Mouse (Mus musculus): ENCODE measurements around the gene Zfp846. TPM values are rescaled to one million over a fixed set of nuclear protein-coding genes. Genes with fewer than 3 reads are reported as not detected.
A peak's percentile ranks its signal among the peaks of the same experiment; 100 is the strongest.

Zfp846 gene
- total and polyA plus RNA-seq, 3 experiments: 10.2 to 11.2 TPM; not detected in 1

DNA sequence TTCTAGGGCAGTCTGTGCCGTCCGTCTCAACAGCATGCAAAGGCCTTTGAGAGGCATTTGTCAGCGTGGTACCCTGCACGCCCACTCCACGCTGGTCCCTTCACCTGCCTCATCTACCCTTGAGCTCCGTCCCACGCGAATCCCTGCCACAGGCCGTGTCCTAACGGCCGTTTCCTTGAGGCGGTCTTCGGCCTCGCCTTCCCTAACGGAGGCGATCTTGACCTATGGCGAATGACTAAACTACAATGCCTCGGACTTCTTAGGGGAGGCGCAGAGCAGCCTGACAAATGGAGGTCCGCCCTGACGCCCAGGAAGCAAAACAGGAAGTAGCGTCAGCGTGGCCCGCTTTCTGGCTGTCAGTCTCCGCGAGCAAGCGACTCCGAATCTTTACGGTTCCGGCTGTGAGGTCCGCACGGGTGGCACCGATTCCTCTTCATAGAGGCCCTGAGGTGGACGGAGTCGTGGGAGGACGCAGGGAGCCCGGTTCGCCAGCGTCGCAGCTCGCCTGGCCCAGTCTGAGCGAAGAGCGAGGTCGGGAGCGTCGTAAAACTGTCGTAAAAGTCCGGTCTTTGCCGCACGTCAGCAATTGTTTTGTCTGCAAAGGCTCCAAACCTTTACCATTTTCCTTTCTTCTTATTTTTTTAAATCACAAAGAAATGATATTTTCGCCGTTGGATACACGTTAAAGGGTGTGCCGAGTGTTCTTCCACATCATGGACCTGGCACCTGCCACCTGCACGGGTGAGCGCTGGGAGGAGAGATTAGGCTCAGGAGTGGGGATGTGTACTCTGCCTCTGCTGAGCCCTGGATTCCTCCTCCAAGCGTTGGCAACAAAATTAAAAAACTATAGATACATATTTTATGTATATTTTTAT, 26.2 kb downstream of the Zfp846 start (continued):
- TF ChIP-seq MYC (IDR thresholded peaks at IDR 0.05; ENCODE audit: low read depth, low read length): peak; percentile 94
- no peak for TF ChIP-seq MAZ (IDR thresholded peaks at IDR 0.05; ENCODE audit: low read depth, low read length)
- TF ChIP-seq ZKSCAN1 (IDR thresholded peaks at IDR 0.05; ENCODE audit: low read depth, low read length): no peak
- no peak for TF ChIP-seq ZC3H11A (IDR thresholded peaks at IDR 0.05; ENCODE audit: low read depth, low read length)
- peak; percentile 73; the same call in 1 of the 2 replicates for TF ChIP-seq CHD1 (IDR thresholded peaks at IDR 0.05; ENCODE audit: low read depth, low read length)
- TF ChIP-seq SMC3 (IDR thresholded peaks at IDR 0.05; ENCODE audit: low read depth, low read length): no peak
- TF ChIP-seq SIN3A (IDR thresholded peaks at IDR 0.05; ENCODE audit: low read length): peak; percentile 94
- TF ChIP-seq JUND (IDR thresholded peaks at IDR 0.05; ENCODE audit: low read depth, low read length): peak; percentile 42; the same call in 1 of the 2 replicates
- peak; percentile 93 for TF ChIP-seq MXI1 (IDR thresholded peaks at IDR 0.05; ENCODE audit: low read depth, low read length)
- TF ChIP-seq POLR2AphosphoS5 (IDR thresholded peaks at IDR 0.05; ENCODE audit: borderline replicate concordance, low read depth, low read length): peak; percentile 91; the same call in 1 of the 2 replicates
- peak; percentile 89; the same call in 1 of the 2 replicates for TF ChIP-seq POLR2AphosphoS2 (IDR thresholded peaks at IDR 0.05; ENCODE audit: low read length)
- TF ChIP-seq CHD2 (IDR thresholded peaks at IDR 0.05; ENCODE audit: low read length): no peak
- peak; percentile 91 for TF ChIP-seq HCFC1 (IDR thresholded peaks at IDR 0.05; ENCODE audit: low read depth, low read length)

DNA sequence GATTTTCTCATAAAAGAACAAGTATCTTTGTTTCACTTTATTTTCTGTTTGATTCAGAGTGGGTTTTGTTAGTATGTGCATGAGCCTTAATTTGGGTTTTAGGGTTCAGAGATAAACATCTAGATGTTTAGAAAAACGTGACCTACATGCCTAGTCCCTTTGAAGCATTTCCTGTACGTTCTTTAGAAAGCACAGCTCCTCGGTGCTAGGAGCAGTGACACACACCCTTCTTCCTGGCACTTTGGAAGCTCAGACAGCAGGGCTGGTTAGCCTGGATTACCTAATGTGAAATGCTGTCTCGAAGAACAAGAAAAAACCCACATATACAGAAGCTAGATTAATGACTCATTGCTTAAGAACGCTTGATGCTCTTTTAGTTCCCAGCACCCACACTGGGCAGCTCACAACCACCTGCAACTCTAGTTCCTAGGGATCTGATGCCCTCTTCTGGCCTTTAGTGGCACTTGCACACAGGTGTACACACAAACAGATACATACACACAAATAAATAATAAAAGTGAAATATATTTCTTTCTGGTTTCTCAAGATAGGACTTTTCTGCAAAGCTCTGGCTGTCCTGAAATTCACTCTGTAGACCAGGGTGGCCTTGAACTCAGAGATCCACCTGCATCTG, 28.9 kb downstream of the Zfp846 start:
- peaks cover 3% of the 10 kb centered on the region; the same call in 1 of the 2 replicates for H3K79me2 ChIP-seq (ENCODE audit: control insufficient read depth, insufficient read depth, low read length, poor library complexity)
- TF ChIP-seq GABPA (IDR thresholded peaks at IDR 0.05; ENCODE audit: low read depth, low read length): no peak
- 0 out of 2 replicates have a peak, but pooled peaks have one; percentile 14 for TF ChIP-seq RCOR1 (IDR thresholded peaks at IDR 0.05; ENCODE audit: low read depth, low read length)
- TF ChIP-seq SIN3A (IDR thresholded peaks at IDR 0.05; ENCODE audit: low read length): 0 out of 2 replicates have a peak, but pooled peaks have one; percentile 17
- no peak for TF ChIP-seq POLR2AphosphoS2 (IDR thresholded peaks at IDR 0.05; ENCODE audit: low read length)
- peak; percentile 18; the same call in 1 of the 2 replicates for TF ChIP-seq ZC3H11A (IDR thresholded peaks at IDR 0.05; ENCODE audit: low read depth, low read length)
- no peak for TF ChIP-seq ZKSCAN1 (IDR thresholded peaks at IDR 0.05; ENCODE audit: low read depth, low read length)
- no peak for TF ChIP-seq EP300 (IDR thresholded peaks at IDR 0.05; ENCODE audit: low read depth in 1 of 2, low read length in 2 of 2)
- TF ChIP-seq CTCF (IDR thresholded peaks at IDR 0.05 in 2 of 3, conservative IDR thresholded peaks at IDR 0.05 in 1 of 3; ENCODE audit: control insufficient read depth in 1 of 3, insufficient read depth in 1 of 3, low read depth in 2 of 3, low read length in 3 of 3, poor library complexity in 1 of 3, severe bottlenecking in 1 of 3): peak; percentile 39 to 51 (median 44); a peak in 5 of 6 replicates
- peak; percentile 46 for TF ChIP-seq RAD21 (IDR thresholded peaks at IDR 0.05; ENCODE audit: low read depth, low read length)
- no peak for TF ChIP-seq MXI1 (IDR thresholded peaks at IDR 0.05; ENCODE audit: low read depth, low read length)
- peak; percentile 43 for TF ChIP-seq SMC3 (IDR thresholded peaks at IDR 0.05; ENCODE audit: low read depth, low read length)
- 0 out of 2 replicates have a peak, but pooled peaks have one; percentile 41 for TF ChIP-seq JUND (IDR thresholded peaks at IDR 0.05; ENCODE audit: low read depth, low read length)
- H3K4me3 ChIP-seq (ENCODE audit: control insufficient read depth in 1 of 2, insufficient read depth in 1 of 2, low read depth in 2 of 2, low read length in 2 of 2): no peak overlapping the region
- H3K9me3 ChIP-seq (replicated peaks; ENCODE audit: insufficient read depth, low read length): no peaks in the 10 kb centered on the region
- peak; percentile 52 for DNase-seq (ENCODE audit: low read depth, low spot score)
- H3K36me3 ChIP-seq (ENCODE audit: control insufficient read depth in 1 of 2, insufficient read depth in 2 of 2, low read length in 2 of 2): peaks cover 0 to 11% of the 10 kb centered on the region in 2 experiments; a peak in 2 of 4 replicates
- H3K4me1 ChIP-seq (ENCODE audit: control insufficient read depth in 1 of 2, insufficient read depth in 2 of 2, low read length in 2 of 2): peaks cover 0 to 3% of the 10 kb centered on the region in 2 experiments; a peak in 2 of 4 replicates
- H3K27ac ChIP-seq (ENCODE audit: control insufficient read depth, low read depth, low read length): no peak overlapping the region
- H3K9ac ChIP-seq (ENCODE audit: control insufficient read depth, low read depth, low read length, poor library complexity, severe bottlenecking): no peak overlapping the region
- no peaks in the 10 kb centered on the region for H3K27me3 ChIP-seq (ENCODE audit: control insufficient read depth in 1 of 2, insufficient read depth in 2 of 2, low read length in 2 of 2)
